Mouse (Mus musculus): Measurements from ENCODE around the gene Nlgn1.

DNA sequence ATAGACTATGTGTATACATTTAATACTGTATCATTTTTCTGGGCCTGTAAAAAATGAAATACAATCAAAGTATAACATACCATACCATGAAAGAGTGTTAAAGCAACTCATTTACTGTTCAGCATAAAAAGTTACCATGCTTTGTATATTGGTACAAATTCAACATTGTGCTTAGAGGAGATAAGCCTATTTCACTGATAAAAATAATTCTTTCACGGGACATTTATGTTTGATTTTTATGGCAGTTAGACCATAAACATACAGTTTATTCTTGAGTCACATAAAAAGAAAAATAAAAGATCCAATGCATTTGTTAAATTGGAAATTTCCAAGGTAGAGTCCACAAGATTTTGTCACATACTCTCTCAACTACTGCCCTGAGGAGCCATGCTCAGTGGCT lies 608.1 kb downstream of the Nlgn1 start:
- TF ChIP-seq POLR2A (IDR thresholded peaks at IDR 0.05; ENCODE audit: insufficient read depth, low read length) (no peak), CTCF (IDR thresholded peaks at IDR 0.05; ENCODE audit: low read depth, low read length) (no peak)

Data from ES-Bruce4 (cell line).